Mouse (Mus musculus) left cerebral cortex, adult 18-20 months (tissue): ENCODE measurements around the gene Commd7. TPM values are rescaled to one million over a fixed set of nuclear protein-coding genes. Genes with fewer than 3 reads are reported as not detected.
A peak's percentile ranks its signal among the peaks of the same experiment; 100 is the strongest.

Experiments
- DNase-seq, 2 experiments: peaks; one replicate each; pipeline ENCODE4 v3.0.0; 2021 to 2022; ENCODE audit warnings: low spot score in 2 of 2, mixed read lengths in 1 of 2
- total RNA-seq, 2 experiments: library from RNA; stranded (reverse); gene quantifications; 2 replicates each; pipeline ENCODE4 v1.2.3; 2021

The Commd7 gene
- total RNA-seq, 2 experiments from 2014 or later: 28.7 to 30.3 TPM

DNA sequence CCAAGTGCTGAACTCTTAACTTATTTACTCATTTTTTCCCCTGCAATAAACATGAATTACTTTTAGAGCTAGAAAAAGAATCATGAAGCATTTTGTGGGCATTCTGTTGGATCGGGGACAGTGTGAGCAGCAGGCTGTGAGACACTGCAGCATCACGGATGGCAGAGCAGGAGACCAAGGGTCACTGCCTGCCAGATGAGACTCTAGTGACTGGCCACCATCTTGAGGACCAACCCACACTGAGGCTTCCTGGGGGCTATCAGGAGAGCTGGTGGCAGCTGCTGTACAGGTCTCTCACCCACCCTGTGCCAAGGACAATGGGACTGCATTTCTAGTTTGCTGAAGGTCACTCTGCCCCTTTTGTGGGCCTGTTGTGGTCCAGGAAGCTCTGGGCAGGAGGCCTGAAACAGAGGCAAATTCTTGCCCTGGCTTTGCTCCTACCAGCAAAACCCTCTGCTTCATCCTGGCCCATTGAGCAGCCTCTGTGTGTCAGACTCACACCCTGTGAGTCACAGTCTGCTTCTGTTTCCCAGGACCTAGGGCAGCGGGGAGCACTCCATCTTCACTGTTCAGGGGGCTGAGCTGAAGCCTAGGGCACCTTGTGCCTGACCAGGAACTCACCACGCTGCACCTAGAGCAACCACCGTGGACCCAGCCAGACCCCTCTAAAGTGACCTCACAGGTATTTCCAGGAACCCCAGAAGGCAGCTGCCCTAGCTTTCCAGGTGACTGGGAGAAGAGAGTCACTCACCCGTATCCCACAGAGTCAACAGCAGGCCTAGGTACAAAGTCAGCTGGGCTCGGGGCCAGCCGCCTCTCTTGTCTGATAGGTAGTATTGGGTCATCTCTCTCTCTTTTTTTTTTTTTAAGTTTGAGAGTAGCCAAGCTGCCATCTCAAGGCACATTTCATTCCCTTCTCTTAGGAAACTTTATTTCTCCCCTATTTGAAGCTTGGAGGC is 40.2 kb downstream of the Commd7 start:
- no peak for DNase-seq

DNA sequence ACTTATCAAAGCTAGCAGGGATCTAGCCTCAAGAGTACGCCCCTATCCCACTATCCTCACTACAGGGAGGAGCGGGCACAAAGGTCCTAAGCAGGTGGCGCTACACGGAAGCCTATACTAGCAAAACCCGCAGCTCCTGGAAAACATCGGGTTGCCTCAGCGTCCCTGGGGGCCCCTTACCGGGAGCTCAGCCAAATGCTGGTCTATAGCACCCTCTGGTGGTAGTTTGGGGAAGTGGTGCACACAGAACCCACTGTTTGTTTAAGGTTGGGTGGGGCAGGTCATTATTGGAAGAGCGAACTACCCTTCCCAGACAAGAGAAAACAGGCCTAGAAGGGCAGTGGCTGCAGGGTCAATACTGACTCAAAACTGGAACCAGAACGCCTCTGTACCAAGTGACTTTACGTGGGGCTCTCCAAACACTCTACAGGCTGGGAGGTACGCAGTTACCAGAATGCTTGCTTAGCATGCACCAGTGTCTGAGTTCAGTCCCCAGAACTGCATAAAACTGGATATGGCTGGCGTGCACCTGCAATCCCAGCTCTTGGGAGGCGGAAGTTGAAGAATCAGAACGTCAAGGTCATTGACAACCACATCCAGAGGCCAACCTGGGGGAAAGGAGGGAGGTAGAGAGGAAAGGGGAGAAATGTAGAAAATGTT is 45.9 kb downstream of the Commd7 start:
- DNase-seq: peak; percentile 72 to 89

DNA sequence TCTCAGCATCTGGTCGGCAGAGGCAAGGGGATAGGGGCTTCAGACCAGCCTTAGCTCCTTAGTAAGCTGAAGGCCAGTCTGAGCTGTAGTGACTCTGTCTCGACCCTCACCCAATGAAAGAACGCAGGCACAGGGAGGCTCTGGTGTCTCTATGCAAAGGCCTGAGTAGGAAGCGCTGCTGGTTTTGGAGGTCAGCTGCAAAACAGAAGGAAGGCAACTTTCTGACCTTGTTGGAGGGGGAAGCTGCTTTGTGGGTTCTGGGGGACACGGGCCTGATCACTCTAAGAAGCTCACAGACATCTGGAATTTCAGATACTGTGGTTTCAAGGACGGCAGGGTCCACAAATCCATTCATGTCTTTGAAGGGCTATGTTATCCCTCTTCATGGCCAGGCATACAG is 46.6 kb downstream of the Commd7 start:
- DNase-seq: no peak

DNA sequence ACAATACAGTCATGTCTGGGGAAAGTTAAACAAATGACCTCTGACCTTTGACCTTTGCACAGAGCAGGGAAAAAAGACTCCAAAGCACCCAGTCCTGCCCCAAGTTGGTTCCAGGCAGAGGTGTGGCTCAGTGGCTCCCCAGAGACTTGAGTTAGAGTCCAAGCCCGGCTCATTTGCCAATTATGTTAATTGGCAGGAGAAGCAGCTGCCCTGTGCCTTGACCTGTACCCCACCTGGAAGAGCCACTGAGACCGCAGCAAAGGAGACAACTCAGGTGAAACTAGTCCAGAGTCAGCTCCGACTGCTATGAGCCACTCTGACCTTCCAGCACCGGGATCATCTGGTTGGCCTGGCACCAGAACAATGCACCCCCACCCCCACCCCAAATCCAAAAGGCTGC is 48.2 kb downstream of the Commd7 start:
- DNase-seq: no peak

GRCm38 (mm10) chr2:153583641-153584049 is 48.9 kb downstream of the Commd7 start:
- no peak for DNase-seq

DNA sequence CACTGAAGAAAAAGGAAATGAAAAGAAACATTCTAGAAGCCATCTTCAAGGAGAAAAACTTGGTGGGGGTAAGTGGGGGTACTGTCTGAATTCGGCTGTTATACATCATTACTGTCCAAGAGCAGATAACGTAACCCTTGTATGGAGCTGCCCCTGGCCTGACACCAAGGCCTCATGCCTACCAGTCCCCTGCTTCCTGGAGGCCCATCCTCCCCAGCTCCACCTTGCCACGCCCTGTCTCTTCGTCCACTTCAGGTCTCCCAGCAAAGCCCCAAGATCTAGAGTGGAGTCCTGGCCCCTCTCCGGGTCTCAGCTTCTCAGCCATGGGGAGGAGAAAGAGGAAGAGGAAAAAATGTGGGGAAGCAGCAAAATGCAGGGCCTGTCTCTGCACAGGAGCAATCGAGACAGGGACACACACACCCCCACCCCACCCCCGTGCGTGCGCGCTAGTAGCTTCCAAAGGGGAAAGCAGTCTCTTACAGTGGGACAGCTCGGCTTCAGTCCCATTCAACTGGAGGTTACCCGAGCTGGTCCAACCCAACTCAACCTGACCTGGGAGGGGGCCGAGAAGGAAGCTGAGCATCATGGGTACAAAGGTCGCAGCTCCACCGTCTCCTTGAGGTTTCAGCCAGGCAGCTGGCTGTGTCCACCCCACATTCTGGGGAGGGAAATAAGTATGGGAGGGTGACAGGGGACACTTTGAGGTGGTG is 49.5 kb downstream of the Commd7 start:
- DNase-seq: no peak

GRCm38 (mm10) chr2:153581416-153581815 is 51.2 kb downstream of the Commd7 start:
- no peak for DNase-seq

- DNase-seq: no peak
Observed at GRCm38 (mm10) chr2:153580458-153580985, 52.1 kb downstream of the Commd7 start.

GRCm38 (mm10) chr2:153580042-153580441 is 52.5 kb downstream of the Commd7 start:
- DNase-seq: no peak

GRCm38 (mm10) chr2:153577122-153577521 is 55.5 kb downstream of the Commd7 start:
- no peak for DNase-seq

- no peak for DNase-seq
Observed at GRCm38 (mm10) chr2:153576150-153576549, 56.4 kb downstream of the Commd7 start.

DNA sequence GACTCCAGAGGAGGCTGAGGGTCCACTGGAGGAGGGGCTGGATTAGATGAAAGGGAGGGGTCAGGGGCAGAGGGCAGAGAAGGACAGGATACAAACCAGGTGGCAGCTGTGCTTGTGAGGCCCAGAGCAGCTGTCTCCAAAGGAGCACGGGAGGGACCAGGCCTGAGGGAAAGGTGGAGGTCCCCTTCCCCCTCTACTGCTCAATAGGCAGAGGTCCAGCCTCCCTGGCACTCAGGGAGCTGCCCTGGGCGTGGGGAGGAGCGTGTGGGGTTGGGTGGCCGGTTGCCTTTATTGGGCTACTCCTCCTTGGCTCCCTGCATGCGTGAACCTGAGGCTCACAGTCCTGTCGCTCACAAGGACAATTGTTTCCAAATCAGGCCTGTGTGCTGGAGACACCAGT is 57.0 kb downstream of the Commd7 start:
- no peak for DNase-seq

DNA sequence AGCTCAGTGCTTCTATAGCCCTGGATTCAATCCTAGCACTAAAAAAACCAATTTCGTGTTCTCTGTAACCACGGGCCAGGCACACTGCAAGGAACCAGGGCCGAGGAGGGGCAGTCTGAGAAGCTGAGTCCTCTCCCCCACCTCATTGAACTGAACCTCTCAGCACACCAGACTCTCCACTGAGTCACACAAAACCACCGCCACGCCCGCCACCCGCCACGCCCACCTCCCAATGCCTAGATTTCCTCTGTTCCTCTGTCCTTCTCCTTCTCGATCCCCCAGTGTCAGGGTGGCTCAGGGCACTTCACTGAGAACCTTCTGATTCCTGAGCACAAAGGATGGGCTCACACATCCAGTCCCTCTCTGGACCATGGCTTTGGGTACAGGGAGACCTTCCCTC is 59.5 kb downstream of the Commd7 start:
- DNase-seq: no peak

GRCm38 (mm10) chr2:153568541-153568940 is 64.0 kb downstream of the Commd7 start:
- no peak for DNase-seq

GRCm38 (mm10) chr2:153568013-153568412 is 64.6 kb downstream of the Commd7 start:
- no peak for DNase-seq

Other genes starting within 250 kb of the Commd7 start
- gene 4930404H24Rik, start 140.0 kb downstream of the Commd7 start, total RNA-seq: 1 to 10 TPM in 1 of 2 experiments, not detected in 1; 1.3 TPM
- 10 to 100 TPM; 44.0 to 55.2 TPM for gene Nol4l, start 102.8 kb downstream of the Commd7 start, total RNA-seq
- under 1 TPM; 0.47 to 0.58 TPM for gene Dnmt3b, start 16.7 kb upstream of the Commd7 start, total RNA-seq
- gene Dnmt3c, start 63.9 kb upstream of the Commd7 start, total RNA-seq: not detected
- gene Mapre1, start 108.5 kb upstream of the Commd7 start, total RNA-seq: 10 to 100 TPM; 72.0 to 94.5 TPM
- gene Efcab8, start 147.2 kb upstream of the Commd7 start, total RNA-seq: under 1 TPM in 1 of 2 experiments, not detected in 1; 0.33 TPM
- gene Sun5, start 238.3 kb upstream of the Commd7 start, total RNA-seq: not detected
- not detected for gene Bpifb2, start 242.3 kb upstream of the Commd7 start, total RNA-seq